Mouse (Mus musculus) adrenal gland, postnatal 14 days (tissue): Measurements from ENCODE around the gene Gm10337. TPM values are rescaled to one million over a fixed set of nuclear protein-coding genes. Genes with fewer than 3 reads are reported as not detected.

Experiments
- DNase-seq: peaks from one replicate; pipeline ENCODE4 v3.0.0; 2021; ENCODE audit warnings: mixed read lengths
- long read RNA-seq, 2 experiments: library from polyadenylated mRNA; stranded (forward); transcript quantifications; one replicate each; pipeline ENCODE4 v2.0.0; 2021
- total RNA-seq: library from RNA; stranded (reverse); gene quantifications from 2 replicates; pipeline ENCODE4 v1.2.3, GENCODE M21; 2021

The Gm10337 gene
- total RNA-seq = not detected in 2 replicates
- long read RNA-seq, experiment 1 = 0 reads
- long read RNA-seq, experiment 2 = 0 reads

DNA sequence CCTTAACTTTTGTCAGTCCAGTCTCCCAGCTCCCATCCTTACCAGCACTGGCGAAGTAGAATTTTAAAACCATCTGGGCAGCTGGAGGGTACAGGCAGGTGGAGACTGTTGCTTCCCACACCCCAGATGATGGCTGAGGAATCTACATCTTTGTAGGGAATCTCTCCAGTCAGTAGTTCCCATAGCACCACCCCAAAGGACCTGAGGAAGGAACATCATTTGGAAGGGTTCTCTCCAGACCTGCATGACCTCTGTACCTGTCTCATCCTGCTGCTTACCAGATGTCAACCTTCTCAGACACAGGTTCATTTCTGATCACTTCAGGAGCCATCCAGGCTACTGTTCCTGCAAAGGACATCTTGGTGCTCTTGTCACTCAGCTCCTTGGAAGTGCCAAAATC is at the start of gene Gm10337:
Gm10337 (plus strand) TSS at position 276 of the 400 bp plus-strand sequence.
- no peak for DNase-seq

DNA sequence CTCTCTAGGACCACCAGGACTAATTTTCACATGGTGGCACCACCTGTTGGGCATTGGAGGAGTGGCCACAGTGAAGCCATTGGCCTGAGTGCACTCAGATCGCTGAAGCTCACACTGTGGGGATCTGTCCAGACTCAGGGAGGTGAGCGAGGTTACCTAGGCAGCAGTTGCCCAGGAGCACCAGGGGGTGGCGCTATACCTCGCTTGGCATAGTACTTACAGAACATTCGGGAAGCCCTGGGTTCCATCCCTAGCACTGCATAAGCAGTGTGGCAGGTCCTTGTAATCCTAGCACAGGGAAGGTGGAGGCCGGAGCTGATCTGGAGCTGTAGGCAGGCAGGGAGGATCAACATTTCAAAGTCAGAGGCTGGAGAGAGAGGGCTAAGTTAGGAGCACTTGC is 47.5 kb upstream of the Gm10337 start:
- DNase-seq = peak; percentile 57

DNA sequence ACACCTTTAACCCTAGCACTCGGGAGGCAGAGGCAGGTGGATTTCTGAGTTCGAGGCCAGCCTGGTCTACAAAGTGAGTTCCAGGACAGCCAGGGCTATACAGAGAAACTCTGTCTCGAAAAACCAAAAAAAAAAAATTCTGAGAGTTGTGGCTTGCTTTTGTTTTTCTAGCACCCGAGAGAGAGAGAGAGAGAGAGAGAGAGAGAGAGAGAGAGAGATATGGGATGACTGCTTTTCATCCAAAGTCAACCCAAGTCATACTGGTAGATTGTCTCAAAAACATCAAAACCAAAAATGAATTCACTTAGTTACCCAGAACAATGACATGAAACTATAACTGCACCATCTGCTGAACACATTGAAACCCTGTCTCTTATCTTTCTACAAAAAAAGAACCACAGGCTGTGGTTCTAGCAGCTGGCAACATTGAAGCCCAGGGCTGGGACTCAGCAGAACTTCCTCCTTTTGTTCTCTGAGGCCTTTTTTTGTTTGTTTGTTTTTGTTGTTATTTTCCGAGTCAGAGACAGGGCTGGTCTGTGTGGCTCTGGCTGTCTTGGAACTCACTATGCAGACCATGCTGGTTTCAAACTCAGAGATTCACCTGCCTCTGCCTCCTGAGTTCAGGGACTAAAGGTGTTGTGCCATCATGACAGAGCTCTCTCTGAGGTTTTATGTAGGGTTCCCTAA is 45.3 kb upstream of the Gm10337 start:
- DNase-seq = no peak

DNA sequence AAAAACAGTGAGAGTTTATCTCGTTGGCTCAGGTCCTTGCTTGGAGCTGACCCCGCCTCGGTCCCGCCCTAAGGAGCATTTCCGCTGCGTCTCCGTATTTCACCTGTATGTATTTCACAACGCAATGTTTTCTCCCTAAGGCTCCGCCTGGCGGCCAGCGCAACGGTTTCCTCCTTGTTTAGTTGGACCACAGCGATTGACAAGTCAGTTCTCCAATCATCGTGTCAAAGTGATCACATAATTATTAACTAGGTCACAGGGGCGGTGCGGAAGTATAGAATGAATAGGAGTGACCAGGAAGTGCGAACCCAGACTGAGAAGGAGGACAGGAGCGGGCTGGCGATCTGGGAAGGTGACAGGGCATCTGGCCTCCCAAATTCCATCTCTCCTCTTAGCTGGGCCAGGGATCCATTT is 44.6 kb upstream of the Gm10337 start, which contains the start of gene Prr13:
Prr13 (plus strand) TSS at position 125 of the 414 bp plus-strand sequence.
- DNase-seq = peak; percentile 93

DNA sequence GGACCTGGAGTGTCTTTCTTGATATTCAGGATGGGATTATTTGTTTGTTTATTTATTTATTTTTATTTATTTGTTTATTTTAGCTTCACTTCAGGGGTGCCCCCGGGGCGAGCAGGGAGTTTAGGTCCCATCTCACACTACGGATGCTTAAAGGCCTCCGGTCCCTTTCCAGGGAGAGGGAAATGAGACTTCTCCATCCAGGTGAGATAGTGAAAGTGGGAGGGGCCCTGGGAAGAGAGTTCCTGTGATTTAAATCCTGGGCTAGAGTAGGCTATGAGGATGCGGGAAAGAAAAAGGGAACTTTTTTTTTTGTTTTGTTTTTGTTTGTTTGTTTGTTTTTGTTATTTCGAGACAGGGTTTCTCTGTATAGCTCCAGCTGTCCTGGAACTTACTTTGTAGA is 44.1 kb upstream of the Gm10337 start:
- peak; percentile 11 for DNase-seq

DNA sequence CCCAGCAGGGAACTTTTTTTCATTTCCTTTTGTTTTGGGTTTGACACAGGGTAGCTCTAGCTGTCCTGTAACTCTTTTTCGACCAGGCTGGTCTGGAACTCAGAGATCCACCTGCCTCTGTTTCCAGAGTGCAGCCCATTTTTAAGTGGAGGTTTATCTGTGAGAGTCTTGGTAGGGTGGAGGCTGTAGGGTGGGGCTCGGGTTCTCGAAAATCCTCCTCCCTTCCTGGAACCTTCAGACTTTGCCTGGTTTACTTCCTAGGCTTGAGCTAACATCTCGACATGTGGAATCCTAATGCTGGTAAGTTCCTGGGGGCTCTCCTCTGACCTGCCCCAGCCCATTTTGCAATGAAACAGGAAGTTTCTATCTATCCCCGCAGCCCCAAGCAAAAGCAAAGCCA is 43.7 kb upstream of the Gm10337 start:
- DNase-seq = no peak

DNA sequence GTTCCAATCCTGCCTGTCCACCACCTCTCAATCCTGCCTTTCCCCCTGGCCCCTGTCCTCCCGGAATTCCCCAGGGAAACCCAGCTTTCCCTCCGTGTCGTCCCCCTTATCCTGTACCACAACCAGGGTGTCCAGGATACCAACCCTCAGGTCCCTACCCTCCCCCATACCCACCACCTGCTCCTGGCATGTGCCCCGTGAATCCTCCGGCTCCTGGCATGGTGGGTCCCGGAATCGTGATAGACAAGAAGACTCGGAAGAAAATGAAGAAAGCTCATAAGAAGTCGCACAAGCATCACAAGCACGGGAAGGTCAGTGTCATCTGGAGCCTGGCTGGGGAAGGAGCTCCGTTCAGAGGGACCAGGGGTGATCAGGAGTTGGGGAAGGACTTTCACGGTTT is 43.1 kb upstream of the Gm10337 start:
- DNase-seq = peak; percentile 22

DNA sequence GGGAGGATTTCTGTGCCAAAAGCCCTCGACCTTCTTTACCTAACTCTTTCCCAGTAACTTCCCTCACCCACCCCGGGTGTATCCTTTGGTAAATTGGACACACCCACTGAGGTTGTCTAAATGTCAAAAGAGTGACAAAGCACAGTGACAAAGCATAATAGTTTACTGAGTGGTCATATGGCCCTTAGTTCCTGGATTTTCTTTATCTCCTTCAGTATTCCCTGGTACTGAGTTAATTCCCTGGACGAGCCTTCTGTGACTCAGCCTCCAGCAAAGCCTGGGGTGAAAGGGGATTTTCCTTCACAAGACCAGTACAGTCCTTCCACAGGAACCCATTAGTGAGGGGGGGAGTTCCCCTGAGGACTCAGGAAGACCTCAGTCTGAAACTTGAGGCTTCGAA is 42.6 kb upstream of the Gm10337 start:
- DNase-seq = peak; percentile 11

DNA sequence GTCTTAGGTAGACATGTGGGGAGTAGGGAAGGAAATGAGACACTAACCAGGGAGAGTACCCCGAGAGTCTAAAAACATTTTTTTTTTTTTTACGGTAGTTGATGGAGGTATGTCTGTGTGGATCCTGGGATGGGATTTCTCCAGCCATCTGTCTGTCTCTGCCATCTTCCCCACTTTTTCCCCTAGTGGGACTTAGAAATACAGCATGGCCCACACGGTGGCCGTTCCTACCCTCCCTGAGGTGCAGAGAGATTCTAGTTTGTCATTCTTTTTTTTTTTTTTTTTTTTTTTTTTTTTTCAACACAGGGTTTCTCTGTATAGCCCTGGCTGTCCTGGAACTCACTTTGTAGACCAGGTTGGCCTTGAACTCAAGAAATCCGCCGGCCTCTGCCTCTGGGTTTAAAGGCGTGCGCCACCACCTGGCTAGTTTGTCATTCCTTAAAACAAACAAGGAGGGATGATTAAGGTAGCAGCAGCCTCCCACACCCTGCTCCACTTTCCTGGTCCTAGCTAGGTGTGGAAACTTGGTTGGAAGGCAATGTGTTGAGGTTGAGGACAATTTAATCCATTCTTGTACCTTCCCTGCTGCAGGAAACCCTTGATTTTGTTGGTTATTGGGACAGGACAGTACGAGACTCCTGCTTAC is 42.0 kb upstream of the Gm10337 start:
- DNase-seq = no peak

DNA sequence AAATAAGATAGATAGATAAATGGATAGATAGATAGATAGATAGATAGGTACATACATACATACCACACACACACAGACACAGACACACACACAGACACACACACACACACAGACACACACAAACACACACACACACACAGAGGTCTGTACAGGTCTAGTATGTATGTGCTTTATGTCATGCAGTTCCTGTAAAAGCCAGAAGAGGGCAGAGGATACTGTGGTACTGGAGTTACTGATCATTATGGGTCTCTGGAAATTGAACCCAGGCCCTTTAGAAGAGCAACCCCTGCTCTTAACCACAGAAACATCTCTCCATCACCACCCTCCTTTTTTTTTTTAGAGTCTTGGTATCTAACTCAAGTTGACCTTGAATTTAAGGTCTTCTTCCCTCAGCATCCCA is 39.9 kb upstream of the Gm10337 start:
- DNase-seq = no peak

DNA sequence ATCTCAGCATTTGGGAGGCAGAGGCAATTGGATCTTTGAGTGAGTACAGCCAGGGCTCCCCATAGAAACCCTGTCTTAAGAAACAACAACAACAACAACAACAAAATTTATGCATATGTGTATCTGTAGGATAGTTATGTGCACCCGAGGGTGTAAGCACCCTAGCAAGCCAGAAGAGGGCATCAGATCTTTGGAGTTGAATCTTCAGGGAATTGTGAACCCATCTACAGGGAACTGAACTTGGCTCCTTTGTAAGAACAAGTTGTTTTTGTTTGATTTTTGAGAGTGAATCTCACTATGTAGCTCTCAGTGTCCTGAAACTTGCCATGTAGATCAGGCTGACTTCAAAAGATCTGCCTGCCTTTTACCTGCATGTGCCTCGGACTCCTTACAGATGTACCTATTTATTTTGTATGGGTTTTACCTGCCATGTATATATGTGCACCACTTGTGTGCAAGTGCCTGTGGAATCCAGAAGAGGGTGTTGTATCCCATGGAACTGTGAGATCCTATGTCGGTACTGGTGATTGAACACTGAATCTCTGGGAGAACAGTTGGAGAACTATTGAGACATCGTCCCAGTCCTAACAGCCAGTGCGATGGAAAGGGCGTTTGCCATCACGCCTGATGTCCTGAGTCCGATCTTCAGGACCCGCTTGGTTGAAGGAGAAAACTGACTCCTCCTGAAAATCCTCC is 34.7 kb upstream of the Gm10337 start:
- DNase-seq = no peak

DNA sequence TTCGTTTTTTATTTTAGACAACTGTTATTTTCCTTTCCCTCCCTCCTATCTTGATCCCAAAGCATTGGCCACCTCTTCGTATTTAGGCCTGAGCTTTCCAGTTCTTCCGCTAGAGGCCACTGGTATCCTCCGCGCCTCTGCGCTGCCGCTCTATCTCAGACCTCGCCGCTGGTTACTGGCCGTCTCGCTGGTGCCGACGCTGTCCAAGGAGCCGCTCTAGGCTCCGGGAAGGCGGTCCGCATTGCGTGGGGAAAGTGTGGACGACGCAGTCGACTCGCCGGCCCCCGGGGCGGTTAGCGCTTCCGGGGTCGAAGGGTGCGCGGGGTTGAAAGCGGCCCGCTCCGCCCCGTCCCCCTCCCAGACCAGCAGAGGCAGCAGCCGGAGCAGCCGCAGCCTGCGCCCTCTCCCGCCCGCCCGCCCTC is 33.3 kb upstream of the Gm10337 start, which contains the start of gene Pcbp2:
Pcbp2 (plus strand) TSS at position 357 of the 422 bp plus-strand sequence.
- peak; percentile 98 for DNase-seq

DNA sequence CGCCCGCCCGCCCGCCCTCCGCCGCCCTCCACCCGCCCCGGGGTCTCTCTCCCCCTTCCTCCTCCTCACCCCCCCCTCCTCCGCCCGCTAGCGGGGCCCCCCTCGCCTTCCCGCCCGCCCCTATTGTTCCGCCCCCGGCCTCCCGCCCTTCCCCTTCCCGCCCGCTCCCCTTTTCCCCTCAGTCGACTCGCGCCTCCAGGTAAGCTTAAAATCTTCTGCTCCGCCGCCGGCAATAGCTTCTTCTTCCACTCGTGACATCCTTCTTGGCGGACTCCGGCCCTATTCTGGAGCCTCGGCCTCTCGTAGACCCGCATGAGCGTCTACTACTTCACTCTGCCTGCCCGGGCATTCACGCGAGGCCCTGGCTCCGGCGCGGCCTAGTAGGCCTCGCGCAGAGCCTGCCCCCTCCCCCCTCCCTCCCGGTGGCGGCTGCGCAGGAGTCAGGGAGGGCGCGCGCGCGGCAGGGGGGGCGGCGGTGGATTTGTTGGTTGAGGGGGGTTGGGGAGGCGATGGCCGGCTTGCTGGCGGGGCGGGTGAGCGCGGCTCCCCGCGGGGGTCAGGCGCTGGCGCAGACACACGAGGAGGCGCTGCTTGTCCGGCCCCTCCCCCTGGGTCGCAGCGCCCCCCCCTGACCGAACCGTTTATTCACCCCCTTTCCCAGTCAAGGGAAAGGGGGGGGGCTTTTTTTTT is 32.8 kb upstream of the Gm10337 start:
- peak; percentile 93 for DNase-seq

DNA sequence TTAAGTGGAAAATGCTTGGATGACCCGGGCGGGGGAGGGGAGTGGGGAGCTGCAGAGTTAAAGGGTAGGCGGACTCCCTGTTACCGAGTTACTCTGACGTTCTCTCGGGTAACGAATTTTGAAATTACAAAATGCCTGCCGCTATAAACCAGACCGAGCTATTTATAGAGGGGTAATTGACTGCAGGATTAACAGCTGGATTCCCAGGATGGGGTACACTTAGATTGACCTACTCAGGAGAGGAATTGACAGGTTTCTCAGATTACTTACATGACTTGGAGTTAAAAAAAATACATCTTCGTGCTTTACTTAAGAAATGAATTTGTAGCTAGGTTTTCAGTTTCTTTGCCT is 32.3 kb upstream of the Gm10337 start:
- no peak for DNase-seq

DNA sequence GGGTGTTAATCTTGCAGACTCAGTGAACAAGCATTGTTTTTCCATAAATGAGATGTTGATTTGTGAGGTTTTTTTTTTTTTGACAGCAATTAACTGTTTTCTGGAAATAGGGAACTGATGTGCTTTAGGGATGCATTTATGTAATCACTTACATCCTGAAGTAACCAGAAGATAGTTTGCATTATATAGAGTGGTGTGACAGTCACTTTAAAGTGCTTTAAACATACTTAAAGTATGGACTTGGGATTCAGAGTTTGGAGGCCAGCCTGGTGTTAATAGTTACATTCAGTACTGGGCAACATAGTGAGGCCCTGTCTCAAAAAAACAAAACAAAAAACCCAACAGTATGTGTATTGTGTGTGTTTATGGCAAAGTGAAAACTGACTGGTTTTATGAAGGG is 31.8 kb upstream of the Gm10337 start:
- DNase-seq = no peak

DNA sequence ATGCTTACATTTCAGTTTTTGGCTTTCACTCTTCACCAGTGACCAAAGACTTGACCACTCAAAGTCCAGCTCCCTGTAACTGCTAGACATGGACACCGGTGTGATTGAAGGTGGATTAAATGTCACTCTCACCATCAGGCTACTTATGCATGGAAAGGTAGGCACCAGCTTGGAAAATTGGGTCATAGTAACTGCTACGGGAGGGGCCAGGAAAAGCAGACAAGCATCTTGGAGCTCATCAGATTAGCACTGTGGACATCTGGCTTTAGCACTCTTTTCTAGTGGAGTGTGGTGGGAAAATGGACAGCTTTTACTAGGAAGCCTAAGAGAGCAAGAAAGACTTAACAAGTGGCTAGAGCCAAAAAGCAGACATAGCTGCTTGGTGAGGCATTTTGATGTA is 30.3 kb upstream of the Gm10337 start:
- no peak for DNase-seq

DNA sequence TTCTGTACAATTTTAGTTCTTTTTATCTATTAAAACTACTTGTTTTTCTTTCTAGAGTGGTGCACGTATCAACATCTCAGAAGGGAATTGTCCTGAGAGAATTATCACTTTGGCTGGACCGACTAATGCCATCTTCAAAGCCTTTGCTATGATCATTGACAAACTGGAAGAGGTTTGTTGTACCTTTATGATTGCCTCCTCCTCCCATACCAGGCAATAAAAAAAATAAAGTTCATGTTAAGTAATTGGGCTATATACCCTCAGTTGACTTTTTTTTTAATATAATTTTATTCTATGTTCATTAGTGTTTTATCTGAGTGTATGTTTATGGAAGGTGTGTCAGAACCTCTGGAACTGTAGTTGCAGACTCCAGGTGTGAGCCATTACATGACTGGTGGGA is 29.0 kb upstream of the Gm10337 start:
- DNase-seq = no peak

DNA sequence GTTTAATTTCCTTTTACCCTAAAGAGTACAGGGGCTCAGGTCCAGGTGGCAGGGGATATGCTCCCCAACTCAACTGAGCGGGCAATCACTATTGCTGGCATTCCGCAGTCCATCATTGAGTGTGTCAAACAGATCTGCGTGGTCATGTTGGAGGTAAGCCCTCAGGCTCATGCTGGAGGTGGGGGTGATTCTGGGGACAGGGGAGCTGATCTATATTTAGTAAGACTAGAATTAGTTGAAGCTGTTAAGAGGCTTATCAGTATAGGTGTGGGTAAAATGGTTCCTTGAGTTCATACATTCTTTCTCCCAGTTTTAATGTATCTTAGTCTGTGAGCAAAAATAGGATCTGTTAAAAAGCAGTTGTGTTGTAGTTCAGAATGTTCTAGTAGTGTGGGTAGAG is 20.4 kb upstream of the Gm10337 start:
- DNase-seq = no peak

DNA sequence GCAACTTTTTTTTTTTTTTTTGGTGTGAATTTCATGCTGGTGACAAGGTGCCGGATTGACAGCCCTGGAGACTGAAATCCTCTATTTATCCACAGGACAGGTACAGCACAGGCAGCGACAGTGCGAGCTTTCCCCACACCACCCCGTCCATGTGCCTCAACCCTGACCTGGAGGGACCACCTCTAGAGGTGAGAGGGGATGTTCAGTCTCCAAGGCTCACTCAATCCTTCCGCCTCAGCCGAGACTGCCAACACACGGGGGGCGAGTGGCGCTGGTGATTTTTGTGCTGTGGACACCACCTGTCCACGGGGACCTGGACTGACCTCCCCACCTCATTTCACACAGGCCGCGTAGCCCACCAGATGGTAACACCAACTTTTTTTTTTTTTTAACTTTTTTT is 17.7 kb upstream of the Gm10337 start:
- DNase-seq = no peak

DNA sequence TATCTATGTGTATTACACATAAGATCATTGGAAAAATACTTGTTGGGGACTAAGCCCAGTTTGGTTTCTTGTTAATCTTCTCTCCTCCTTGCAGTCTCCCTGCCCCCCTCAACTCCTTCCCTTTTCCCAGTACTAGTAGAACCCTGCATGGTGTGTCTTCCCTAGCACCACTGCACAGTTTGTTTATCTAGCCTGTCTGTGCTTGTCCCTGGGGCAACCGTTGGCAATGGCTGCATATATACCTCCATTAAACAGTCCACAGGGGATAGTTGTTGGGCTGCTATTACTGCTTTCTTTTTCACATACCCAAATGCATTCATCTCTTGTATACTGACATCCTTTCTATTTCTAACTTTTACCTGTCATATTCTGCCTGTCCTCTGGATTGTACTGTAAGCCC is 15.9 kb upstream of the Gm10337 start:
- DNase-seq = no peak

DNA sequence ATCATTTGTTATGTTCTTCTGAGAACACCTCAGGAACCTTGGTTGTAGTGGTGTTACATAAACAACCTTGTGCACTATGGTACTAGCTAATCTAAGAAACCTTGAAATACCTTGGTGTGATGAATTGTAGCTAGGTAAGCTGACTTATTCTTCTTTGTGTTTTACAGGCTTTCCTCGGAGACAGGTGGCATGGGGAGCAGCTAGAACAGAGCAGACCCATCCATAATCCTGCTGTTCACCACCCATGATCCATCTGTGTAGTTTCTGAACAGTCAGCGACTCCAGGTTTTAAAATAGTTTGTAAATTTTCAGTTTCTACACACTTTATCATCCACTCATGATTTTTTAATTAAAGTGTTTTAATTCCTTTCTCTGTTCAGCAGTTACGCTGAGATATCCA is 5.2 kb upstream of the Gm10337 start:
- no peak for DNase-seq

DNA sequence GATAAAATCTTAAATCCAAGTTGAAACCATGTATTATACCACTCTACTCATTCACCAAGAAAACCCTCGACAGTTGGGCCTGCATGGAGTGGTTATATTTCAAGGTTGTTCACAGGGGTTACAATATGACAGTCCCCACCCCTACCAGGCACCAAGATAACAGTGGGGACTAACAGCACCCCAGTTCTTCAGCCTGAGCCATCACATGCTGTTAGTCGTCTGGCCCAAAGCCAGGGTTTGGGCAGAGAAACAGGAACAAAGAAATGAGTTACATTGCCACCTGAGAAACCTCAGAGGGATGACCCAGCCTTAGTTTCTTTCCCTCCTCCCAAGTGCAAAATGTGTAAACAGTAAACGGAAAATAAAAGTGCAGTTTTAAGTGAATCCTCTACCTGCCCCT is 4.2 kb upstream of the Gm10337 start:
- DNase-seq = no peak

DNA sequence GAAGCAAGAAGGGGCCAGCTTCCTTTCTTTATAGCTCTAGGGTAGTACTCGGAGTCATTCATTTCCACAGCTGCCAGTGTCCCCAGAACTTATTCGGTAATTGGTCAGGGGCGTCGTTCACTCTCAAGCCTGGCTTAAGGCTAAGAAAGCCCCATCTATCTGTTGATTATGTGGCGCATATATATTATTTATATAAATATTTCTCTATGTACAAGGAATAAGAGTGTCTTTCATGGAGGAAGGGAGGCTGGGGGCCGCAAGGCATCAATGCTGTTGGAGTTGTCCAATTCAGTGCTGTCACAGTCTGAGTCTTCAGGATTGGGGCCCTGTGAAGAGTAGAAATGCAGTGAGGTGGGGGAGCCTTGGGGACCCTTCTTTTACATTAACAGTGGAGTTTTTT is 3.7 kb upstream of the Gm10337 start:
- no peak for DNase-seq
